Mouse (Mus musculus) embryonic facial prominence, embryonic 13.5 days (tissue): ENCODE measurements around the gene Tmem169. TPM values are rescaled to one million over a fixed set of nuclear protein-coding genes. Genes with fewer than 3 reads are reported as not detected.

Source experiments
- ATAC-seq: fragments of 200-750 bp; cut with Nextera tagmentation; 2 replicates; pipeline ENCODE4 v1.8.0; 2017; ENCODE audit warnings: low read depth; ENCODE audit not compliant: insufficient number of reproducible peaks, insufficient read depth, low FRiP score, low TSS enrichment
- H3K27ac ChIP-seq: fragments of 300-500 bp; sonication (generic); 2 replicates; pipeline ENCODE4 v1.5.1; 2015; ENCODE audit warnings: moderate library complexity, mild to moderate bottlenecking, inconsistent platforms
- H3K27me3 ChIP-seq: fragments of 300-500 bp; sonication (generic); 2 replicates; pipeline ENCODE4 v1.6.1; 2015; ENCODE audit warnings: mild to moderate bottlenecking, inconsistent platforms
- H3K36me3 ChIP-seq: fragments of 300-500 bp; sonication (generic); 2 replicates; pipeline ENCODE4 v1.6.1; 2015; ENCODE audit warnings: mild to moderate bottlenecking, inconsistent platforms
- H3K4me1 ChIP-seq: fragments of 300-500 bp; sonication (generic); 2 replicates; pipeline ENCODE4 v1.6.1; 2015; ENCODE audit warnings: inconsistent platforms
- H3K4me2 ChIP-seq: fragments of 300-500 bp; sonication (generic); 2 replicates; pipeline ENCODE4 v1.6.1; 2015; ENCODE audit warnings: moderate library complexity, mild to moderate bottlenecking, inconsistent platforms
- H3K4me3 ChIP-seq: fragments of 300-500 bp; sonication (generic); 2 replicates; pipeline ENCODE4 v1.5.1; 2015; ENCODE audit warnings: mild to moderate bottlenecking, inconsistent platforms
- H3K9ac ChIP-seq: fragments of 300-500 bp; sonication (generic); 2 replicates; pipeline ENCODE4 v1.6.1; 2015; ENCODE audit warnings: mild to moderate bottlenecking, inconsistent platforms
- H3K9me3 ChIP-seq: fragments of 300-500 bp; sonication (generic); 2 replicates; pipeline ENCODE4 v1.6.1; 2016; ENCODE audit warnings: inconsistent platforms
- WGBS: fragments of 180-500 bp; shearing (Covaris S2); methylation state at CpG from one replicate; pipeline ENCODE4 v1.1.7; 2015; ENCODE audit warnings: mixed read lengths; 5-methylcytosine and 5-hydroxymethylcytosine counted together
- polyA plus RNA-seq: library from polyadenylated mRNA; unstranded; fragments of >200 nt; fragmentation: Nextera tagmentation; extraction: Ambion mirVana; gene quantifications from 2 replicates; pipeline ENCODE4 v1.2.1, GENCODE M21; 2015

Tmem169 gene
- polyA plus RNA-seq, 1 experiment from 2014 or later = 4.8 TPM

DNA sequence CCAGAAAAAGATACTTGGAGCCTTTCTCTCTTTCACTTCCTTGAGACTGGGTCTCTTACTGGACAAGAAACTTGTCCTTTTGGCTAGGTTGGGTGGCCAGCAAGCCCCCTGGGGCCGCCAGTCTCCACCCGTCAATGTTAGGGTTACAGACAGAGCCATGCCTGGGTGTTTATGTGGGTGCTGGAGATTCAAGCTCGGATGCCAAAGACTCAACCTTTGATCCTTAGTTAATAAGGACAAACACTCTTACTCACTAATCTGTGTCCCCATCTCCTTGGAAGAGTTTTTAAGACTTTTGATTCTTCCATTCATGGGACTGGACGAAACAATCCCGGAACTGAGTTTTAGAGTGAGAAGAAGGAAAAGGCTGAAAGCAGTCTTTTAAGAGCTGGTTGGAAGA lies 54.2 kb downstream of the Tmem169 start:
- no peaks in the 10 kb centered on the region for H3K9me3 ChIP-seq
- no peaks in the 10 kb centered on the region for H3K27me3 ChIP-seq
- no peak overlapping the region for H3K4me2 ChIP-seq
- no peak for ATAC-seq
- H3K4me1 ChIP-seq = no peaks in the 10 kb centered on the region
- H3K36me3 ChIP-seq = peaks cover 74% of the 10 kb centered on the region
- WGBS = 91% methylated on average over 5 of the region's 5 CpGs
- H3K27ac ChIP-seq = no peak overlapping the region
- no peak overlapping the region for H3K9ac ChIP-seq
- no peak overlapping the region for H3K4me3 ChIP-seq

DNA sequence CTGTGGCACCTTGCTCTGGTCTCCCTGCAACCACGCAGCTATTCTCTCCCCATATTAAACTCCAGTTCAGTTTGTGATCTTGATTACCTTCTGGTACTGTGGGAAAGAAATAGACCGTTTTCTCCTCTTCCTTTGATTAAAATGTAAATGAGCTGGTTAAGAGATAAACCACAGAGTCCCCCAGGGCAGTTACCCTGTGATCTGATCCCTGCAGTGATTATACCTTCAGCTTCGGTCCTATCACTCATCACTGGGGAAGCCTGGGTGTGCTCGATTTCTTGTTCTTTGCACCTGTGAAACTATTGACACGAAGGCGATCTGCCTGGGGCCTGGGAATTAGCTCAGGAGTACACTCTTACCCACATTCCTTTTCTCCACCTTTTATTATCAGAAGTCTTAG lies 63.7 kb downstream of the Tmem169 start:
- H3K27me3 ChIP-seq = no peaks in the 10 kb centered on the region

More for the DNA sequence above, 63.7 kb downstream of the Tmem169 start:
- peaks cover 71% of the 10 kb centered on the region for H3K36me3 ChIP-seq
- no peaks in the 10 kb centered on the region for H3K9me3 ChIP-seq
- no peak overlapping the region for H3K4me3 ChIP-seq
- 60% methylated on average over 6 of the region's 6 CpGs for WGBS
- H3K27ac ChIP-seq = no peak overlapping the region
- no peaks in the 10 kb centered on the region for H3K4me1 ChIP-seq
- no peak overlapping the region for H3K4me2 ChIP-seq
- ATAC-seq = no peak
- H3K9ac ChIP-seq = no peak overlapping the region

Other genes starting within 250 kb of the Tmem169 start
- 3.9 and 4.2 TPM in 2 replicates for gene Mreg, start 72.1 kb upstream of the Tmem169 start, polyA plus RNA-seq
- gene Pecr, start 55 bp upstream of the Tmem169 start, polyA plus RNA-seq = 36.2 and 43.1 TPM in 2 replicates
- 46.9 and 49.8 TPM in 2 replicates for gene Xrcc5, start 23.1 kb downstream of the Tmem169 start, polyA plus RNA-seq